29 mouse cellular contexts compared by ENCODE assay signal in genomic region chr7:136745412-136745811, GRCm38 (mm10).
"Had no signal": no experiment of that assay in that cellular context is flagged by ENCODE, and none has a peak within 500 bp of the region (broad histone marks: within the 10 kb centered on the region; RNA-seq: fewer than 3 reads in every experiment).

No protein-coding gene starts in this region.

- H3K9me3 ChIP-seq: heart, embryonic 13.5 days; heart, embryonic 15.5 days; hindbrain, embryonic 12.5 days; hindbrain, embryonic 13.5 days; hindbrain, embryonic 15.5 days; intestine, embryonic 15.5 days; kidney, embryonic 15.5 days had no signal

- H3K4me3 ChIP-seq: heart, embryonic 12.5 days; heart, embryonic 13.5 days; heart, embryonic 15.5 days; hindbrain, embryonic 10.5 days; hindbrain, embryonic 12.5 days; hindbrain, embryonic 13.5 days; hindbrain, embryonic 15.5 days; intestine, embryonic 15.5 days; kidney, embryonic 15.5 days; layer of hippocampus, adult 2 months; left cerebral cortex, adult 2 months had no signal

- H3K27me3 ChIP-seq: heart, embryonic 12.5 days; heart, embryonic 13.5 days; heart, embryonic 15.5 days; hindbrain, embryonic 12.5 days; hindbrain, embryonic 13.5 days; hindbrain, embryonic 15.5 days; intestine, embryonic 15.5 days; kidney, embryonic 15.5 days had no signal

- DNase-seq: heart, postnatal 10 days; heart, postnatal 14 days; heart, postnatal 36 days; kidney, adult 11 months; kidney, adult 18-20 months; kidney, adult 2 months; kidney, adult 8-10 months; kidney, adult 9 months; kidney, postnatal 10 days; kidney, postnatal 14 days; kidney, postnatal 25 days; kidney, postnatal 36 days; kidney, postnatal 4 days; layer of hippocampus, adult 9-11 months; layer of hippocampus, postnatal 36 days had no signal

- H3K4me1 ChIP-seq: heart, embryonic 12.5 days; heart, embryonic 13.5 days; heart, embryonic 15.5 days; hindbrain, embryonic 12.5 days; hindbrain, embryonic 13.5 days; hindbrain, embryonic 15.5 days; intestine, embryonic 15.5 days; kidney, embryonic 15.5 days had no signal

- H3K36me3 ChIP-seq: heart, embryonic 12.5 days; heart, embryonic 13.5 days; heart, embryonic 15.5 days; hindbrain, embryonic 10.5 days; hindbrain, embryonic 12.5 days; hindbrain, embryonic 13.5 days; hindbrain, embryonic 15.5 days; intestine, embryonic 15.5 days; kidney, embryonic 15.5 days had no signal

- H3K27ac ChIP-seq: heart, embryonic 13.5 days; heart, embryonic 15.5 days; hindbrain, embryonic 10.5 days; hindbrain, embryonic 12.5 days; hindbrain, embryonic 13.5 days; hindbrain, embryonic 14.5 days; hindbrain, embryonic 15.5 days; hindbrain, postnatal 0 days; intestine, embryonic 15.5 days; kidney, embryonic 15.5 days; kidney, postnatal 0 days; layer of hippocampus, adult 2 months; left cerebral cortex, adult 2 months had no signal
